Mouse (Mus musculus) urinary bladder, postnatal 10 days (tissue): ENCODE data around the gene Wdr89.

Experiments used
- DNase-seq: peaks from one replicate; pipeline ENCODE4 v3.0.0; 2022; ENCODE audit warnings: low spot score

Gene Wdr89

GRCm38 (mm10) chr12:75612711-75613110 lies 56.6 kb downstream of the Wdr89 start:
- DNase-seq = no peak

DNA sequence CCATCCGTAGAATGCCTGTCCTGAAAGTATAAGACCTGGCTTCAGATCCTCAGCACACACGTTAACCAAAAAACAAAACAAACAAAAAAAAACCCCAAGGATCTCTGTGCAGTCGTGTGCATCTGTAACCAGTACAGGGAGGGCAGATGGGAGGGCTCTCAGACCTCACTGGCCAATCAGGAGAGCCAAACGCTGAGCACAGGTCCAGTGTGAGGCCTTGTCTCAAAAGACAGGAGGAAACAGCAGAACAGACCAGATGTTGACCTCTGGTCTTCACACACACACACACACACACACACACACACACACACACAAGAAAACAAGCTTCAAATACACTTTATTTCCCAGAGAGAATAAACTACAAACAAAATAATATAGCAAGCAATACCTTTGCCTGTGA lies 69.8 kb downstream of the Wdr89 start:
- no peak for DNase-seq

DNA sequence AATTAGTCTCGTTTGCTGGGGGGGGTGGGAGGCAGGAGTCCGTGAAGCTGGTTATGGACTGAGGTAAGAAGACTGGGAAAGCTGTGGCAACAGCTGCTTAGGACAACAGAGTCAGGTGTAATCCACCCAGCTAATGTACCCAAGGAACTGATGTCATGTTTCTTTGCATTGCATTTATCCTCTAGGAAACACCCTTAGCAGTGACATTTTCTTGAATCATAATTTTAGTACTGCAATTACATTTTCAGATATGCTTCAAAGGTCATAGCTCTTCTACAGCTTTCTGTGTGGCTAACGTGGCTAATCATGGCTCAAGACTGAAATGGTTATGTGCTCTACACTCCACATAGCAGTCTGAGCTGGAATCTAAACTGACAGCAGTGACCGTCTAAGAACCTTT lies 70.3 kb downstream of the Wdr89 start:
- no peak for DNase-seq

GRCm38 (mm10) chr12:75597707-75598106 lies 71.6 kb downstream of the Wdr89 start:
- DNase-seq = no peak

GRCm38 (mm10) chr12:75596154-75597002 lies 73.0 kb downstream of the Wdr89 start, which contains the start of gene Ppp2r5e:
TSS of gene Ppp2r5e (minus strand) at chr12:75596245.
- peak; percentile 96 for DNase-seq

DNA sequence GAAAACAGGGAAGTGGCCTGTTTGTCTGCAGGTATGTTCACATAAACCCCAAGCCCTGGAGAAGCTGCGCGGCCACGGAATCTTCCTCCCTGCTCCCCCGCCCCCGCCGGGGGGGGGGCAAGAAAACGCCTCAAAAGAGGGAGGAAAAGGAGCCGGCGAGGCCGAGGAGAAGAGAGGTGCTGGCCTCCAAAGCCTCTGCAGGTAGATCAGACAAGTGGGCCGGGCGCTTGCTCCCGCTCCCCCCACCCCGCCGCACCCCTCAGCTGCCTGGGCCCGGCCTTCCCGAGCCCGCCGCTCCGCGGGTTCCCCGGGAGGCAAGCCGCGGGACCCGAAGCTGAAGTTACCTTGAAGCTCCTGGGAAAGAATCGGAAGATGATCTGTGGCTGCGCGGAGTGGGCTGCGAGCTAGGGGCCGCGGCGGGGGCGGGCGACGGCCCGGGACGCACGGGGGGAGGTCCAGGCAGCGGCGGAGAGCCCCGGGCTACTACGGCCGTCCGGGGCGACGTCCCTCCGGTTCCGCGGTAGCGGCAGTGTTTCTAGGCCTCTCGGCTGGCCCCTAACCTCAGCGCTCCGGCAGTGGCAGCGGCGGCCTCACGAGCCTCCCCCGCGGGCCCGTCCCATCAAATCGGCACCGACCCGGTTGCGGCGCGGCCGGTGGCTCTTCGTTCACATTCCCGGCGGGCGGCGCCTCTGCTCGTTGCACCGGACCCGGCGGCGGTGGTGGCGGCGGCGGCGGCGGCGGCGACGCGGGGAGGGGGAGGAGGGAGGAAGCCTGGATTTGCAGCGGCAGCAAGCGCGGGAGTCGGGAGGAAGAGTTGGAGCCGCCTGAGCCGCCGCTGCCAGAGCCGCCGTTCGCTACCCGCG lies 73.8 kb downstream of the Wdr89 start:
- no peak for DNase-seq

DNA sequence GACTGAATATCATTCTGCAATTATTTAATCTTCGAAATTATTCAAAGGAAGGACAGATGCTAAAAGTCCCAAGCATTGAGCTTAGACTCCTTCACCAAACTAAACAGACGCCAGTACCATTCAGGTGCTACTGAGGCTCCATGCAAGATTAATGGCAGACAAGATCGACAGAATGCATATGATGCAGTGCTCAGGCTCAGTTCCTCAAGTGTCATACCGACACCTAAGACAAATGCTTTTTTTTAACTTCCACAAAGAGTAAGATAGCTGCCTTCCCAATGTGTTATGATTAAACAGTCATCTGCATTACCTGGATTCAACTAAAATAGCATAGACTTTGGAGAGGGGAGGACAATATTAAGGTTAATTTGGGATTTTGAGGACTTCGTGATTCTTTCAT lies 74.9 kb downstream of the Wdr89 start:
- no peak for DNase-seq

DNA sequence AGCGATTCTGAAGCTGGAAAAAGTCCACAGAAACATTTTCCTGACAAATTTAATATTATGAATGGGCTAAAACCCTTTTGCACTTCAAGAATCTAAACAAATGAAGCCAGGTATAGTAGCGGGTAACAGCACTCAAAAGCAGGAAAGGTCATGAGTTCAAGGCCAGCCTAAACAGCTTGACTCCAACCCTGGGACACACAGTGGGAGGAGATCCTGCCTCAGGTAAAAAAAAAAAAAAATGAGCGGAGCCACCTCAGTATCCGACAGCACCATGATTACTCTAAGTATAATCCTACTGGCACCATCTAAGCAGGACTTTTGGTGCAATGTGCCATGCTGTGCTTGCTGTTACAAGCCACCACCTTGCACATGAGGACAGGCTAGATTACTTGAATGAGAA lies 75.5 kb downstream of the Wdr89 start:
- no peak for DNase-seq

DNA sequence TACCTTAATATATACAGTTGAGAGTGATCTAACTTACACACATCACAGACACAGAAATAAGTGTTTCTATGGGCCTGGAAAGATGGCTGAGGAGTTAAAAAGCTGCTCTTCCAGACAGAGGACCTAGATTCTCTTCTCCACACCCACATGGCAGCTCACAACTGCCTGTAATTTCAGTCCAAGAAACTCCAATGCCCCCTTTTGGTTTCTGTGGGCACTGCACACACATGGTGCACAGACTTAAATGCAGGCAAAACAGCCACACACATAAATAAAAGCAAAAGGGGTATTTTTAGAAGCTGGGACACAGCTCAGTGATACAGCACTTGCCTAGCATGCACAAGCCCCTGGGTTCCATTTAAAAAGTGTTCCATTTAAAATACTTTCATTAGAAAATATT lies 81.8 kb downstream of the Wdr89 start:
- DNase-seq = no peak

GRCm38 (mm10) chr12:75583776-75584175 lies 85.6 kb downstream of the Wdr89 start:
- DNase-seq = no peak
